Mouse (Mus musculus) embryonic facial prominence, embryonic 12.5 days (tissue): ENCODE results near the gene Rab24. TPM values are rescaled to one million over a fixed set of nuclear protein-coding genes. Genes with fewer than 3 reads are reported as not detected.

Source experiments
- ATAC-seq: fragments of 200-750 bp; cut with Nextera tagmentation; 2 replicates; pipeline ENCODE4 v1.8.0; 2017; ENCODE audit not compliant: insufficient number of reproducible peaks, insufficient read depth, low FRiP score, low TSS enrichment
- H3K27ac ChIP-seq: fragments of 300-500 bp; sonication (generic); 2 replicates; pipeline ENCODE4 v1.5.1; 2016; ENCODE audit warnings: mild to moderate bottlenecking
- H3K27me3 ChIP-seq: fragments of 300-500 bp; sonication (generic); 2 replicates; pipeline ENCODE4 v1.6.1; 2016; ENCODE audit warnings: mild to moderate bottlenecking, moderate library complexity
- H3K36me3 ChIP-seq: fragments of 300-500 bp; sonication (generic); 2 replicates; pipeline ENCODE4 v1.6.1; 2016; ENCODE audit warnings: mild to moderate bottlenecking
- H3K4me1 ChIP-seq: fragments of 300-500 bp; sonication (generic); 2 replicates; pipeline ENCODE4 v1.6.1; 2016
- H3K4me2 ChIP-seq: fragments of 300-500 bp; sonication (generic); replicated peaks from 2 replicates; pipeline ENCODE4 v1.6.1; 2016; ENCODE audit warnings: mild to moderate bottlenecking, moderate library complexity
- H3K4me3 ChIP-seq: fragments of 300-500 bp; sonication (generic); 2 replicates; pipeline ENCODE4 v1.5.1; 2016; ENCODE audit warnings: mild to moderate bottlenecking
- H3K9ac ChIP-seq: fragments of 300-500 bp; sonication (generic); 2 replicates; pipeline ENCODE4 v1.6.1; 2016; ENCODE audit warnings: mild to moderate bottlenecking, moderate library complexity
- H3K9me3 ChIP-seq: fragments of 300-500 bp; sonication (generic); 2 replicates; pipeline ENCODE4 v1.6.1; 2016; ENCODE audit warnings: mild to moderate bottlenecking, moderate library complexity
- WGBS: fragments of 180-500 bp; shearing (Covaris S2); methylation state at CpG from one replicate; pipeline ENCODE4 v1.1.7; 2016; 5-methylcytosine and 5-hydroxymethylcytosine counted together
- polyA plus RNA-seq: library from polyadenylated mRNA; unstranded; fragments of >200 nt; fragmentation: Nextera tagmentation; extraction: Ambion mirVana; gene quantifications from 2 replicates; pipeline ENCODE4 v1.2.1, GENCODE M21; 2016

The Rab24 gene
- polyA plus RNA-seq, 1 experiment from 2014 or later, result 108 TPM

DNA sequence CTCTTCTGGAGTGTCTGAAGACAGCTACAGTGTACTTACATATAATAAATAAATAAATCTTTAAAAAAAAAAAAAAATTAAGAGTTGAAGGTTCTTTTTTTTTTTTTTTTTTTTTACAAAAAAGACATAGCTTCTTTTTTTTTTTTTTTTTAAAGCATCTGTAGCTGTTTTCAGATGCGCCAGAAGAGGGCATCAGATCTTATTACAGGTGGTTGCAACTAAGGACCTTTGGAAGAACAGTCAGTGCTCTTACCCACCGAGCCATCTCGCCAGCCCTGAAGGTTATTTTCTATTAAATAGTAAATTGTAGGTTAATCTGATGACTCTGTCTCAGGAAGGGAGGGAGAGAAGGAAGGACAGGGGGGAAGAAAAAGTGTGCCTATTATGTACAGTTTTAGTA lies 32.9 kb downstream of the Rab24 start:
- H3K36me3 ChIP-seq, result peaks cover 58% of the 10 kb centered on the region
- WGBS, result 80% methylated on average over 3 of the region's 3 CpGs

DNA sequence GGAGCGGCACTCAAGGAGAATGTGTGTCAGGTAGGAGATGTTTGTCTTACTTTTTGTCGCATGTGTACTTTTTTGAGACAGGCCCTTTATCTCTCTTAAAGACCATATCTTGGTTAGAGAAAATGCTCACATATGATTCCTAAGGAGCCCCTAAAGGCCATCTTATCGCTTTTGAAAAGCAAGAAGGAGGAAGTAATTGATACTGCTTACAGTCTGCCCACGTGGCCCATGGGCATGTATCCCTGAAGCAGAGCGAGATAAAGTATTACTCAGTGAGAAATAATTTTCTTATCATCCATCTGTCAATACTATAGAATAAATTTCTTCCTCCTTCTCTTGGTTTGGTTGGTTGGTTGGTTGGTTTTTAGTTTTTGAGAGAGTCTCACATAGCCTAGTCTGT lies 44.1 kb downstream of the Rab24 start:
- Histone ChIP-seq H3K4me3 (no peak overlapping the region), H3K9me3 (no peaks in the 10 kb centered on the region), H3K27me3 (no peaks in the 10 kb centered on the region), H3K4me2 (no peak overlapping the region), H3K27ac (no peak overlapping the region), H3K9ac (no peak overlapping the region), H3K4me1 (no peaks in the 10 kb centered on the region), H3K36me3 (peaks cover 49% of the 10 kb centered on the region)
- ATAC-seq, result no peak
- 88% methylated on average over 5 of the region's 5 CpGs for WGBS

More for the DNA sequence above, 32.9 kb downstream of the Rab24 start:
- no peak overlapping the region for H3K4me3 ChIP-seq
- H3K27me3 ChIP-seq, result no peaks in the 10 kb centered on the region
- no peaks in the 10 kb centered on the region for H3K4me1 ChIP-seq
- H3K9me3 ChIP-seq, result no peaks in the 10 kb centered on the region
- no peak overlapping the region for H3K27ac ChIP-seq
- ATAC-seq, result no peak
- H3K9ac ChIP-seq, result no peak overlapping the region
- no peak overlapping the region for H3K4me2 ChIP-seq

DNA sequence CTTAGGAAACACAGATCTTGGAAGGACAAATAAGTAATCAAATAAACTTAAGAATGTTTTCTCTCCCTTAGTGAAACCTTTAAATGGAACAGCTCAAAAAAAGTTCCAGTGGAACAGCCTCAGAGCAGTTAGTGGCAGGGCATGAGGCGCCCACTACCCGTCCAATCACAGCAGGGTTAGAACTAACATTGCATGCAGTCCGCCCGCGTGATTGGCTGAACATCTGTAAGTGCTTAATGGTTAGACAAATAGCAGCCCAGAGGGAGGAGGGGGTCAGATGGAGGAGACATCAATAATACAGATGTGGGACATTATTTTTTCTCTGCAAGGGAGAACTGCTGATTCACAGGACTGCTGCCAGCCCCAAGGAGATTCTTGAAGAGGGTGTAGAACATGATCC lies 44.5 kb downstream of the Rab24 start:
- Histone ChIP-seq H3K4me3 (no peak overlapping the region), H3K36me3 (peaks cover 48% of the 10 kb centered on the region), H3K9ac (no peak overlapping the region), H3K27me3 (no peaks in the 10 kb centered on the region), H3K9me3 (no peaks in the 10 kb centered on the region), H3K27ac (no peak overlapping the region), H3K4me1 (no peaks in the 10 kb centered on the region), H3K4me2 (no peak overlapping the region)
- no peak for ATAC-seq
- 67% methylated on average over 5 of the region's 5 CpGs for WGBS

Other genes starting within 250 kb of the Rab24 start
- 27.6 and 29.1 TPM in 2 replicates for gene Uimc1, start 221.6 kb downstream of the Rab24 start, polyA plus RNA-seq
- gene Zfp346, start 216.6 kb downstream of the Rab24 start, polyA plus RNA-seq, result 31.2 and 32.5 TPM in 2 replicates
- gene Gm17617, start 188.4 kb downstream of the Rab24 start, polyA plus RNA-seq, result not detected in 2 replicates
- gene Fgfr4, start 169.3 kb downstream of the Rab24 start, polyA plus RNA-seq, result 4.8 and 5.1 TPM in 2 replicates
- 81.7 and 84.4 TPM in 2 replicates for gene Nsd1, start 112.2 kb downstream of the Rab24 start, polyA plus RNA-seq
- gene Prelid1, start 1.4 kb downstream of the Rab24 start, polyA plus RNA-seq, result 368 and 376 TPM in 2 replicates
- 32.2 and 37.6 TPM in 2 replicates for gene Mxd3, start 7.9 kb upstream of the Rab24 start, polyA plus RNA-seq
- 98.3 and 100 TPM in 2 replicates for gene Lman2, start 40.8 kb upstream of the Rab24 start, polyA plus RNA-seq
- 0.61 and 1.2 TPM in 2 replicates for gene Rgs14, start 47.8 kb upstream of the Rab24 start, polyA plus RNA-seq
- gene Slc34a1, start 76.2 kb upstream of the Rab24 start, polyA plus RNA-seq, result not detected in 2 replicates
- not detected in 2 replicates for gene Pfn3, start 93.3 kb upstream of the Rab24 start, polyA plus RNA-seq
- 0.08 and 0.11 TPM in 2 replicates for gene F12, start 104.8 kb upstream of the Rab24 start, polyA plus RNA-seq
- gene Grk6, start 123.1 kb upstream of the Rab24 start, polyA plus RNA-seq, result 68.3 and 73.0 TPM in 2 replicates
- gene Prr7, start 142.3 kb upstream of the Rab24 start, polyA plus RNA-seq, result 1.1 and 1.3 TPM in 2 replicates
- gene Dbn1, start 166.2 kb upstream of the Rab24 start, polyA plus RNA-seq, result 383 and 387 TPM in 2 replicates
- gene Pdlim7, start 191.7 kb upstream of the Rab24 start, polyA plus RNA-seq, result 172 and 182 TPM in 2 replicates
- 2.5 and 3.0 TPM in 2 replicates for gene Dok3, start 207.3 kb upstream of the Rab24 start, polyA plus RNA-seq
- 78.5 and 80.3 TPM in 2 replicates for gene Ddx41, start 214.7 kb upstream of the Rab24 start, polyA plus RNA-seq
- gene Fam193b, start 249.2 kb upstream of the Rab24 start, polyA plus RNA-seq, result 59.5 and 65.6 TPM in 2 replicates